Mouse (Mus musculus) cerebellum, postnatal 36 days (tissue): Measurements from ENCODE around the gene Zkscan17.

ENCODE experiments used
- DNase-seq, 2 experiments: peaks; one replicate each; pipeline ENCODE4 v3.0.0; 2021 to 2022; ENCODE audit warnings: mixed read lengths in 2 of 2

Zkscan17 gene

DNA sequence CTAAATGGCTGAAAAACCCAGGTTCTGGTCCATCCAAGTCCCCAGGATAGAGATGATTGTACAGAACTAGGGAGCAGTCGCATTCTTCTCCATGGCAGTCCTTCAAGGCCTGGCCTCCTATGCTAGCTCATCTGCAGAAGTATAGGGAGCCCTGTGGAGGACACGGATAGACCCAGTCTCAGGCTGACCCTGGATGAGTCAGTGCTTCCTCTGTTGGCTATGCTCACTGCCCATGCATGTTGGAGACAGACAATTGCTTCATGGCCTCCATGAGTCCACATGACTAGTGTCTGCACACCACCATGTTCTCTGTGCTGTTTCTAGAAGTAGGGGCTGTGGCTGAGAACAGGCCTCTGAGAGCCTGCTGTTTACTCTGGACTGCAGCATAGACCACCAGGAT is 70.2 kb downstream of the Zkscan17 start:
- DNase-seq, result no peak

GRCm38 (mm10) chr11:59451086-59451485 is 75.5 kb downstream of the Zkscan17 start, which contains the start of gene Snap47:
TSS of gene Snap47 (minus strand) at chr11:59451186.
- no peak for DNase-seq

DNA sequence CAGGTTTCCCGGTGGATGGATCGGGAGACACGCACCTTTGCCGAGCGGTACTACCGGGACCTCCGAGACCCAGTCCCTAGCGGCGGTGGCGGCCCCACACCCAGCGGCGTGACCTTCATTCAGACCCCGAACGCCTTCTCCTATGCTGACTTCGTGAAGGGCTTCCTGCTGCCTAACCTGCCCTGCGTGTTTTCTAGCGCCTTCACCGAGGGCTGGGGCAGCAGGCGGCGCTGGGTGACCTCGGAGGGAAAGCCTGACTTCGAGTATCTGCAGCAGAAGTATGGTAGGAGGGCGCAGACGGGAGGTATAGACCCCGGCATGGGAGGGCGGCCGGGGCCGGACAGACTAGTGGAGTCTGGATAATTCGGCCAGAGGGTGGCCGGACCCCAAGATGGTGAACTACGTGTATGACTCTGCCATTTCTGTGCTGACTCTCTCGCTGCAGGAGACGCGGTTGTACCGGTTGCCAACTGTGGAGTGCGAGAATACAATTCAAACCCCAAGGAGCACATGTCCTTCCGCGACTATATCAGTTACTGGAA is 76.2 kb downstream of the Zkscan17 start:
- DNase-seq, result no peak

DNA sequence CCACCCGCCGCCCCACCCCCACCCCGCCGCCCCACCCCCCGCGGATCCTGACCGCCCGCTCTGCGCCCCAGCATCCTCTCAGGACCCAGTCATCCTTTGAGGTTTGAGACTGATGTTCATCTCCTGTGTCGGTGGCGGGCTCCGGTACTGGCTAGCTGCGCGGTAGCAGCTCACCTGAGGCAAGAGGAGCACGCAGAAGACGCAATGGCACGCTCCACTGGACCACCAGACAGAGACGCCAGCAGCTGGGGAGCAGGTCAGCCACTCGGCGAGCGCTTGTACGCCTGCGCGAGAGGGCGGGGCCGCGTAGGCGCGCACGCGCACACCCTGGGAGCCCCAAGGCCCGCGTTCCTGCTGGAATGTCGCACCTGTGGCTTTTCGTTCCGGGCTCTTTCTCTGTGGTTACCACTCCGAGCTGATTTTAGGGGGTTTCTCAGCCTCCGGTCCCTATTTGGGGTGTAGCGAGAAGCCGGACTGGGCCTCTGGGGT is 76.8 kb downstream of the Zkscan17 start, which contains the start of gene Jmjd4:
Gene Jmjd4, plus strand, starts transcription at position 305 of the 489 bp plus-strand sequence.
- peak; percentile 93 to 94 for DNase-seq

- DNase-seq, result no peak
Observed at GRCm38 (mm10) chr11:59443102-59443501, 83.4 kb downstream of the Zkscan17 start.

GRCm38 (mm10) chr11:59437954-59438353 is 88.6 kb downstream of the Zkscan17 start:
- DNase-seq, result no peak
